Mouse (Mus musculus): ENCODE measurements at regions not wholly inside any gene's neighbourhood (a gene's known extent, or its start where the extent isn't known, plus 50 kb on each side); places are given as distances from the start of the nearest gene placed in this dataset.
"Not testable (repeated sequence)": the region's sequence is repeated elsewhere in the genome, so short reads cannot be mapped to it uniquely, and the experiment has no call there.

- Histone ChIP-seq H3K4me2 (ENCODE audit: low read depth, low read length) (no peak overlapping the region), H3K27ac (ENCODE audit: low read length) (no peak overlapping the region), H3K9me3 (replicated peaks; ENCODE audit: control insufficient read depth, low read length) (no peaks in the 10 kb centered on the region), H3K36me3 (ENCODE audit: control insufficient read depth, insufficient read depth) (no peaks in the 10 kb centered on the region), H3K4me1 (ENCODE audit: control insufficient read depth, low read depth, low read length) (no peaks in the 10 kb centered on the region), H3K9ac (ENCODE audit: low read depth, low read length) (no peak overlapping the region), H3K4me3 (ENCODE audit: low read depth, low read length) (no peak overlapping the region), H3K27me3 (ENCODE audit: control insufficient read depth, insufficient read depth, low read depth, low read length) (no peaks in the 10 kb centered on the region)
- 50% methylated on average over 3 of the region's 3 CpGs for WGBS (ENCODE audit: insufficient replicate concordance)
- ATAC-seq (ENCODE audit: low read depth): no peak
These were observed 206.5 kb upstream of the Zpld1 start for GRCm38 (mm10) chr16:55504274-55504673.

DNA sequence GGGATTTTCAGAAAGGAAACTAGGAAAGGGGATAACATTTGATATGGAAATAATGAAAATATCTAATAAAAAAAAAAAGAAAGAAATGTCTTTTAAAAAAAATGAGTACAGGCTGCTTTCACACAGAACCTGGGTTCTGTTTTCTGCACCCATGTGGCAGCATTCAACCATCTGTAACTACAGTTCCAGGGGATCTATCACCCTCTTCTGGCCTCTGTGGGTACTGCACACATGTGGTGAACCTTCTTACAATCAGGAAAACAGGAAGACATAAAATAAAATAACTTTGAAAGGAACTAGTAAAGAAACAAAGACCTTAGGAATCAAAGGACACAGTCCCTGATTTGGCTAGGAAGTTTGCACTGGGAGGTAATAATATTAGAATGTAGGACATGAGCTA is 205.5 kb upstream of the Zpld1 start:
- Histone ChIP-seq H3K4me2 (ENCODE audit: low read depth, low read length) (no peak overlapping the region), H3K27ac (ENCODE audit: low read length) (no peak overlapping the region), H3K4me3 (ENCODE audit: low read depth, low read length) (no peak overlapping the region), H3K4me1 (ENCODE audit: control insufficient read depth, low read depth, low read length) (no peaks in the 10 kb centered on the region), H3K9ac (ENCODE audit: low read depth, low read length) (no peak overlapping the region), H3K9me3 (replicated peaks; ENCODE audit: control insufficient read depth, low read length) (no peaks in the 10 kb centered on the region), H3K36me3 (ENCODE audit: control insufficient read depth, insufficient read depth) (no peaks in the 10 kb centered on the region), H3K27me3 (ENCODE audit: control insufficient read depth, insufficient read depth, low read depth, low read length) (no peaks in the 10 kb centered on the region)
- no peak for ATAC-seq (ENCODE audit: low read depth)

DNA sequence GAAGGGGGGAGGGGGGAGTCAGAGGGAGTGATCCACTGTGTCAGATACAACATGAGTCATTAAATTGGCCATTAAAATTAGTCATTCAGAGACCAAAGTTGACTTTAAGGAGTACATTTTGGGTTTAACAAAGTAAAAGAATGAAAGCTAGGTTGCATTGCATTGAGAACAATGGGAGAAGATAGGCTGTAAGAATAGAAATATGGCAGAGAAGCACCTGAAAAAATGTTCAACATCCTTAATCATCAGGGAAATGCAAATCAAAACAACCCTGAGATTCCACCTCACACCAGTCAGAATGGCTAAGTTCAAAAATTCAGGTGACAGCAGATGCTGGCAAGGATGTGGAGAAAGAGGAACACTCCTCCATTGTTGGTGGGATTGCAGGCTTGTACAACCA is 202.0 kb upstream of the Zpld1 start:
- H3K9me3 ChIP-seq (replicated peaks; ENCODE audit: control insufficient read depth, low read length); ATAC-seq (ENCODE audit: low read depth); H3K9ac ChIP-seq (ENCODE audit: low read depth, low read length); H3K27ac ChIP-seq (ENCODE audit: low read length); H3K36me3 ChIP-seq (ENCODE audit: control insufficient read depth, insufficient read depth); H3K4me1 ChIP-seq (ENCODE audit: control insufficient read depth, low read depth, low read length); H3K27me3 ChIP-seq (ENCODE audit: control insufficient read depth, insufficient read depth, low read depth, low read length); H3K4me2 ChIP-seq (ENCODE audit: low read depth, low read length); H3K4me3 ChIP-seq (ENCODE audit: low read depth, low read length): not testable (repeated sequence)

DNA sequence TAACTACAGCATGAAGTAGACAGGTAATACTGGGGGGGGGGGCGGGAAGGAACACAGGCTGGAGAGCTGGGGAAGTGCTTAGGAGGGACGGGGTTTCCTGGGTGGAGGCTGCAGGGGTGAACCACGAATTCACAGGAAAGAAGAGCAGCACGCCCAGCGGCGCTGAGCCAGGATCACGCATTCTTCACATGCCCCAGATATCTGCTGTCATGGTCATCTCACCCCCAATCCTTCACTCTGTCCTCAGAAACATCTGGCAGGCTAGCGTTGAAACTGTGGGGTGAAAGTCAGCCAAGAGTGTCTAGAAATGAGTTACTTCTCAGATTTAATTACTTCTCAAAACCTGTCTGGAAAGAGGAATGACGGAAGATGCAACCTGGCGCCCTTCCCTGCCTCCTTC is 197.3 kb upstream of the Zpld1 start:
- WGBS (ENCODE audit: insufficient replicate concordance): 64% methylated on average over 10 of the region's 10 CpGs
- Histone ChIP-seq H3K4me2 (ENCODE audit: low read depth, low read length) (no peak overlapping the region), H3K27me3 (ENCODE audit: control insufficient read depth, insufficient read depth, low read depth, low read length) (no peaks in the 10 kb centered on the region), H3K9me3 (replicated peaks; ENCODE audit: control insufficient read depth, low read length) (no peaks in the 10 kb centered on the region), H3K36me3 (ENCODE audit: control insufficient read depth, insufficient read depth) (no peaks in the 10 kb centered on the region), H3K4me3 (ENCODE audit: low read depth, low read length) (no peak overlapping the region), H3K27ac (ENCODE audit: low read length) (no peak overlapping the region), H3K9ac (ENCODE audit: low read depth, low read length) (no peak overlapping the region), H3K4me1 (ENCODE audit: control insufficient read depth, low read depth, low read length) (no peaks in the 10 kb centered on the region)
- ATAC-seq (ENCODE audit: low read depth): no peak

DNA sequence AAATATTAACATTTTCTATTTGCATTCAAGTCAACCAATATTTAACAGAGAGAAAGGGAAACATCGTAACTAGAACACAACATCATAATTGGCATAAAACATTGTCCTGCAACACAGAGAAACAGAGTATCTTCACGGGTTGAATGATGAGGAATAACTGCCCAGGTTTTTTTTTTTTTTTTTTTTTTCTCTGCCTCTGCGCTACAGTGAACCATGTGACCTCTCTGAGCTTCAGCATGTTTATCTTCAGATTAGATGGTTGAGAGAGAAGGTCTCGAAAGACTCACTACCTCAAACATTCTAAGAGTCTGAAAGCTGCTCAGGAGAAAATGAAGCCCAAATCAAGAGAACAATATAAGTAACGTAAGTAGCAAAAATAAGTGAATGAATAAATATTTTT is 196.4 kb upstream of the Zpld1 start:
- Histone ChIP-seq H3K4me2 (ENCODE audit: low read depth, low read length) (no peak overlapping the region), H3K36me3 (ENCODE audit: control insufficient read depth, insufficient read depth) (no peaks in the 10 kb centered on the region), H3K27me3 (ENCODE audit: control insufficient read depth, insufficient read depth, low read depth, low read length) (no peaks in the 10 kb centered on the region), H3K4me1 (ENCODE audit: control insufficient read depth, low read depth, low read length) (no peaks in the 10 kb centered on the region), H3K9ac (ENCODE audit: low read depth, low read length) (no peak overlapping the region), H3K9me3 (replicated peaks; ENCODE audit: control insufficient read depth, low read length) (no peaks in the 10 kb centered on the region), H3K27ac (ENCODE audit: low read length) (no peak overlapping the region), H3K4me3 (ENCODE audit: low read depth, low read length) (no peak overlapping the region)
- ATAC-seq (ENCODE audit: low read depth): no peak
- WGBS (ENCODE audit: insufficient replicate concordance): 57% methylated on average over 5 of the region's 5 CpGs

GRCm38 (mm10) chr16:55492111-55492510 is 194.3 kb upstream of the Zpld1 start:
- no peak for ATAC-seq (ENCODE audit: low read depth)
- H3K4me1 ChIP-seq (ENCODE audit: control insufficient read depth, low read depth, low read length): no peaks in the 10 kb centered on the region
- H3K36me3 ChIP-seq (ENCODE audit: control insufficient read depth, insufficient read depth): no peaks in the 10 kb centered on the region
- no peaks in the 10 kb centered on the region for H3K9me3 ChIP-seq (replicated peaks; ENCODE audit: control insufficient read depth, low read length)
- 55% methylated on average over 4 of the region's 4 CpGs for WGBS (ENCODE audit: insufficient replicate concordance)
- no peak overlapping the region for H3K4me2 ChIP-seq (ENCODE audit: low read depth, low read length)
- no peak overlapping the region for H3K4me3 ChIP-seq (ENCODE audit: low read depth, low read length)
- H3K27ac ChIP-seq (ENCODE audit: low read length): no peak overlapping the region
- no peaks in the 10 kb centered on the region for H3K27me3 ChIP-seq (ENCODE audit: control insufficient read depth, insufficient read depth, low read depth, low read length)
- H3K9ac ChIP-seq (ENCODE audit: low read depth, low read length): no peak overlapping the region

DNA sequence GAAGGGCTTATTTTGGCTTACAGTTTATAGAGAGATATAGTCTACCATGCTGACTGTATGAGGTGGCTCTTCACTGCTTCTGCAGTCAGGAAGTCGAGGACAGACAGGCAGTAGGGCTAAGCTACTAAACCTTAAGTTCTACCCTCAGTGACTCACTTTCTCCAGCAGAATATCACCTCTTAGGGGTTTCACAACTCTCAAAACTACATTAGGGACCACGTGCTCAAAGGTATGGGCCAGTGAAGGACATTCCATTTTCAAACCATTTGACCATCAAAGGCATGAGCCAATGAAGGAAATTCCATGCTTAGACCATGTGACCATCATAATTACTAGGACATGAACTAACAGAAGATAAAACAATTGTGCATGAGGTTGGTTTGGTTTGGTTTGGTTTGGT is 186.6 kb upstream of the Zpld1 start:
- 45% methylated on average over 2 of the region's 2 CpGs for WGBS (ENCODE audit: insufficient replicate concordance)
- H3K9me3 ChIP-seq (replicated peaks; ENCODE audit: control insufficient read depth, low read length): no peaks in the 10 kb centered on the region
- no peaks in the 10 kb centered on the region for H3K36me3 ChIP-seq (ENCODE audit: control insufficient read depth, insufficient read depth)
- H3K27me3 ChIP-seq (ENCODE audit: control insufficient read depth, insufficient read depth, low read depth, low read length): no peaks in the 10 kb centered on the region
- no peak overlapping the region for H3K4me2 ChIP-seq (ENCODE audit: low read depth, low read length)
- H3K9ac ChIP-seq (ENCODE audit: low read depth, low read length): no peak overlapping the region
- H3K27ac ChIP-seq (ENCODE audit: low read length): no peak overlapping the region
- H3K4me3 ChIP-seq (ENCODE audit: low read depth, low read length): no peak overlapping the region
- H3K4me1 ChIP-seq (ENCODE audit: control insufficient read depth, low read depth, low read length): no peaks in the 10 kb centered on the region
- ATAC-seq (ENCODE audit: low read depth): no peak

DNA sequence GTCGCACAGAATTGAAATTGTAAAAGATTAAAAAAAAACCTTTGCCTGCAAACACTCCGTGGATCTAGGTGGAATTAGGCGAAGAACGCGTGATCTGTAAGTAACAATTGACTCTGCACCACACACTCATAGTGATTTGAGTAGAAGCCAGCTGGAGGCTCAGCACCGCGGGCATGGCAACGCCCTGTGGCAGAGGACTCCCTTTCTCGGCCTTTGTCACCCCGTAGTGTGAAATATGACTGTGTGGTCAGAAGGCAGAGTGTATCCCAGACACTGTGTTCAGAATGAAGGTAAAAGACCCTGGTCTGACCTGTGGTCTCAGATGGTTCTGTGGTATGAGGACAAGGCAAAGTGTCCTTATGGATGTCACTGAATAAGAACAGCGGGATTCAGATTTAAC is 183.0 kb upstream of the Zpld1 start:
- Histone ChIP-seq H3K9ac (ENCODE audit: low read depth, low read length) (no peak overlapping the region), H3K4me1 (ENCODE audit: control insufficient read depth, low read depth, low read length) (no peaks in the 10 kb centered on the region), H3K9me3 (replicated peaks; ENCODE audit: control insufficient read depth, low read length) (no peaks in the 10 kb centered on the region), H3K36me3 (ENCODE audit: control insufficient read depth, insufficient read depth) (no peaks in the 10 kb centered on the region), H3K4me2 (ENCODE audit: low read depth, low read length) (no peak overlapping the region), H3K27me3 (ENCODE audit: control insufficient read depth, insufficient read depth, low read depth, low read length) (no peaks in the 10 kb centered on the region), H3K4me3 (ENCODE audit: low read depth, low read length) (no peak overlapping the region), H3K27ac (ENCODE audit: low read length) (no peak overlapping the region)
- WGBS (ENCODE audit: insufficient replicate concordance): 73% methylated on average over 11 of the region's 11 CpGs
- no peak for ATAC-seq (ENCODE audit: low read depth)

DNA sequence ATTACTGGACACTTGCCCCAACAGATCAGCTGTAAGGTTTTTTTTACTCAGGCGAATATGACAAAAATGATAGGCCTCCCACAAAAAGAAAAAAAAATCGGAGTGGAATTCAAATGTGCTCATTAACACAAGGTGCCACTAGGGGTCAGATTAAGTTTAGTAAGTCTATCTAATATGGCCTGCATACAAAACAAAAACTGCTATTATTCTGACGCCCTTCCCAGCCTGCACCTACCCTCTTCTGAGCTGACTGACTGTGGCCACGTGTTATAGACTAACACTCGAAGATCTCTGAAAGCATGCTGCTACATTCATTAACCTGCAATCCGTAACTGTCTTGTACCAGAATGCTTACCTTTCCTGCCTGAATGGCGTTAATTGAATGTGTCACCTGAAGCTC is 182.5 kb upstream of the Zpld1 start:
- no peak for ATAC-seq (ENCODE audit: low read depth)
- no peaks in the 10 kb centered on the region for H3K4me1 ChIP-seq (ENCODE audit: control insufficient read depth, low read depth, low read length)

More for the DNA sequence above, 182.5 kb upstream of the Zpld1 start:
- H3K9me3 ChIP-seq (replicated peaks; ENCODE audit: control insufficient read depth, low read length): no peaks in the 10 kb centered on the region
- WGBS (ENCODE audit: insufficient replicate concordance): 37% methylated on average over 7 of the region's 7 CpGs
- H3K27ac ChIP-seq (ENCODE audit: low read length): no peak overlapping the region
- no peaks in the 10 kb centered on the region for H3K27me3 ChIP-seq (ENCODE audit: control insufficient read depth, insufficient read depth, low read depth, low read length)
- no peaks in the 10 kb centered on the region for H3K36me3 ChIP-seq (ENCODE audit: control insufficient read depth, insufficient read depth)
- H3K9ac ChIP-seq (ENCODE audit: low read depth, low read length): no peak overlapping the region
- no peak overlapping the region for H3K4me2 ChIP-seq (ENCODE audit: low read depth, low read length)
- H3K4me3 ChIP-seq (ENCODE audit: low read depth, low read length): no peak overlapping the region

Measured in liver, embryonic 16.5 days (tissue).